Mouse (Mus musculus): ENCODE measurements at regions not wholly inside any gene's neighbourhood (a gene's known extent, or its start where the extent isn't known, plus 50 kb on each side); places are given as distances from the start of the nearest gene placed in this dataset.

DNA sequence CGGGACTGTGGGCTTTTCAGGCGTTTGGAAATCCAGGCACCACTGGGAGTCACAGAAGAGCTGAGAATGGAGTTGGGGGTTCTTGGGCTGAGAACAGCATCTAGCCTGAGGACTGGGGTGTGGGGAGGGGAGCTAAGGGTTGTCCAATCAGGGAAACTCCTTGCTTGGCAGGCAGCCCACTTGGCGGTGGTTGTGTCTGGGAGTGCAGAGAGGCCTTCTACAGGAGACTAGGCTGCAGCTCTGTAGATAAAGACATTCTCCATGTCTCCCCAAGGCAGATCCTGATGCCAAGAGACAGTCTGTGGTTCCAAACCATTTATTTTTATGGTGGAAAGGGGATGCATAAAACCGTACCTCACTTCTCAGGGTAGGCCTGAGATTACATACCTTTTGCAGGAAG is 774.6 kb downstream of the Brinp1 start:
- intact Hi-C loops (cut with DNase I): no loop called here
- no peak for DNase-seq (ENCODE audit: low spot score in 2 of 2)

GRCm38 (mm10) chr4:68156499-68156898 is 797.7 kb downstream of the Brinp1 start:
- intact Hi-C loops (cut with DNase I): no loop called here
- no peak for DNase-seq (ENCODE audit: low spot score in 2 of 2)

DNA sequence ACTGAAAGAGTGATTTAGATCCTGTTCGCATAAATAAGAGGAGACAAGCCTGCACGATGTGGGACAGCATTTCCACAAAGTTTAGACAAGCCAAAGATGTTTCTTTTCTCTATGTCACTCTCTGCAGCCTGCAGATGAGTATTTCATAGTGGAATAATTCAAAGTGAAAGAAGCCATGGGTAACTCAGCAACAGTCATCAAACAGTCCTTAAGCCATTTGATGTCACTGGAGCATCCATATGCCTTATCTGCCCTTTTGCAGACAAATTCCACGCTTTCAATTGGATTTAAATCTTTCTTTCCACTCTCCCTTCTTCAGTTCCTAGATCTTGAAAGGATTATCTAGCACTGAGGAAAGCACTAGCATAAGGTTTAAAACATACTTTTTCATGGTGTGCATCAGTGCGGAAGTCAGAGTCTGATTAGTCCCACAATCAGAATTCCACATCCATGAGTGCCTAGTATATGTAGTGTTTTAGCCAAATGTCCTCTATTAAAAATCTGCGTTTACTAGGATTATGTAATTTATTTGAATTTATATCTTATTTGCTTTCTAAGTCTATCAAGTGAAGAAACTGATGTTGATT is 805.6 kb downstream of the Brinp1 start:
- intact Hi-C loops (cut with DNase I): no loop called here
- no peak for DNase-seq (ENCODE audit: low spot score in 2 of 2)

GRCm38 (mm10) chr4:68128124-68128523 is 826.1 kb downstream of the Brinp1 start:
- intact Hi-C loops (cut with DNase I): no loop called here
- DNase-seq (ENCODE audit: low spot score in 2 of 2): no peak

- DNase-seq (ENCODE audit: low spot score in 2 of 2): no peak
- intact Hi-C loops (cut with DNase I): no loop called here
Measured at GRCm38 (mm10) chr4:68114502-68114901, 839.7 kb downstream of the Brinp1 start.

DNA sequence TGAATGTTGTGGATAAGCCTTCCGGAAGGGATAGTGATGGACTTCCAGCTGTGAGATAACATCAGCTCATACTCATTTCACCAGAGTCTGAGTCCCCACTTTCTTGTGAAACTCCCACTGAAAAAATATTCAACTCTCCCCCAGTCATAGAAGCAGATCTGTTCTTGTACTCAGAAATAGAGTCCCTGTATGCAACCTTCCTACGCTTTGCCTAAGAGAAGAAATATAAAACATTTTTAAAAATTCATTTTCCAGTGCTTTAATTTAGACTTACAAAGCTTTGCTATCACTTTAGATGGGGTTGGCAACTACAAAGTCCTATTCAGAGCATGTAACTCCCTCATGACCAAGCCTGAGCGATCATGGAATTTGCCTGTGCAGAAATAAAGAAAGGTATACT is 868.9 kb downstream of the Brinp1 start:
- intact Hi-C loops (cut with DNase I): no loop called here
- no peak for DNase-seq (ENCODE audit: low spot score in 2 of 2)

DNA sequence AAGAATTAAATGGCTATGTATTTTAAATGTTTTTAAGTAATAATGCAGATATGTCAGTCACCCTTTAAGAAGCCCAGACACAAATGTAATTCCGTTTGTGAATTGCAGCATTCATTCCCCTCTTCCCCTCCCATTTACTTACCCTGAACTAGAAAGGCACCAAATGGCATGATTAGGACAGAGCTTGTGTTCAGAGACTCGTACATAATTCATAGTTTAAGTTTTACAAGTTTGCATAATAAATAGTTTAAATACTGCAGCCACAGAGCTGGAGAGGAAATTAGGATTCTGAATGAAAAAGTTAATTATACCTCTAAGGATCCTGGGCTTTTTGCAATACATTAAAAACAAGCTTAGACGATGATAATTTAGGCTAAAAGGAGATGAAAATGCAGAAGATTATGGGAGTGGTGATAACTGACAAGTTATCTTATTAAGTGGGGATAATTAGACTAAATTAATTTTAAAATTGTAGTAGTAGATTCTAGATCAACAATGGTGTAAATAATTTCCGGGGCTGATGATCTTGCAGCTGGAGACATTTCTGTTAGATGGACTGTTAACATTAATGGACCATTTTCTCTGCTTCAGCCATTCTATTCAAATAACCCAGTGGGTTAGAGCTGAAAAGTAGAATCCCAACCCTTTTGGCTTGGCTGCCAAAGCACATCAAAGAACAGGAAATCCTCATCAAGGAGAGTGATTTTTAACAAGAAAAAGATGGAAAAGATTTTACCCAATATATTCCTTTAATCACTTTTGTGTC is 897.2 kb downstream of the Brinp1 start:
- intact Hi-C loops (cut with DNase I): no loop called here
- DNase-seq (ENCODE audit: low spot score in 2 of 2): no peak

DNA sequence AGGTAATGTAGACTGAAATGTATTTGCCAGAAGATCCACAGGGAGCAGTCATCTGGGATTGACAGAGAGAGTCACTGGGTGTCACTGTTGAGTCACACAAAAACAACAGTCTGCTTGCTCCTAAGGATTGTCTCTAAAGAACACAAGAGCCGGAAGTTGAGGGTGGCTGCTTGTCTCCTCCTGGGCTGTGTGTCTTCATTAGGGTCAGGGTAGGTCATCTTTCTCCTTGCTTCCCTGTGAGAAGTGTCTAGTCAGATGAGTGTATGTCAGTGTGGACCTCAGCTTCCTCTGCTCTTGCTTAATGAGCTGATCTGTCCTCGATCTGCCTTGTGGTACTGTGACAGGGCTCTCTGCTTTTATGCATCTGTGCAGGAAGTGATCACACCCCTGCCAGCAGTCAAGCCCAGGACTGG is 931.3 kb downstream of the Brinp1 start:
- intact Hi-C loops (cut with DNase I): loop anchor here (5.0 kb wide), 2 partner anchors 824 to 929 kb away; partner anchors contain the start of gene Brinp1
- DNase-seq (ENCODE audit: low spot score in 2 of 2): peak; percentile 54 to 63

DNA sequence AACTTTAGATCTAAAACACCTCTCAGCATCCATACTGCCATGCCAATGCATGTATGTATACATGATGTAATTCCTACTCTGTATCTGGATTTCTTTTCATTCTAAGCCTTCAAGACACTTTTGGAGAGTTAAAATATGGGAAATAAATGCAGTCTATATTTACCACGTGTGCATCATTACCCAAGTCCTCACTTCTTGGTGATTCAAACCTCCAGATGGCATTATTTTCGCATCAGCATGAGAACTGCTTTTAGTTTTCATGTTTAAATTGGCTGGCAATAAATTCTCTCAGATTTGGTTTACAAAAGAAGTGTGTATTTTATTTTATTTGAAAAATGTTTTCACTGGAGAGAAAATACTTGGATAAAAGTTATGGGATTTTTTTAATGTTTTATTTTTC is 942.8 kb downstream of the Brinp1 start:
- no peak for DNase-seq (ENCODE audit: low spot score in 2 of 2)

DNA sequence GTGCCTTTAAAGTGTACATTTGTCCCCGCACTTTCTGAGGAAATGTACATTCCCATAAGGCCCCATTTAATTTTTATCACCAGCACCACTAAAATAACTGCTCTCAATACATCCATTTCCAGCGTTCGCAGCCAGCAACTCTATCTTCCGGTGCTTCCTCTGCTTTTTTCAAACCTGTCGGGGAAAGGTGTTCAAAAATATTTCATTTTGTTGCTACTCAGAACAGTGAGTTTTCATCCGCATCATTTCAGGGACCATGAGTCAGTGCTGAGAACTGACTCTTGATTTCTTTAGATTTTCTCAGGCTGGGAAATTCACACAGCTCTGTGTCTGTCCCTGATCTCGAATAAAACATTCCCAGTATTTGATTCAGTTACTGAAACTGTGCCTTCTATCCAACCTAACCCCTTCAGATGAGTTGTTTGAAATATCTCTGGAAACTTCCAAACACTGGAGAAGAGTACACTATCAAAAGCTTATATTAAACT is 959.4 kb downstream of the Brinp1 start:
- peak in 1 of 2 experiments; percentile 8 for DNase-seq (ENCODE audit: low spot score in 2 of 2)

More for the DNA sequence above, 942.8 kb downstream of the Brinp1 start:
- intact Hi-C loops (cut with DNase I): no loop called here

DNA sequence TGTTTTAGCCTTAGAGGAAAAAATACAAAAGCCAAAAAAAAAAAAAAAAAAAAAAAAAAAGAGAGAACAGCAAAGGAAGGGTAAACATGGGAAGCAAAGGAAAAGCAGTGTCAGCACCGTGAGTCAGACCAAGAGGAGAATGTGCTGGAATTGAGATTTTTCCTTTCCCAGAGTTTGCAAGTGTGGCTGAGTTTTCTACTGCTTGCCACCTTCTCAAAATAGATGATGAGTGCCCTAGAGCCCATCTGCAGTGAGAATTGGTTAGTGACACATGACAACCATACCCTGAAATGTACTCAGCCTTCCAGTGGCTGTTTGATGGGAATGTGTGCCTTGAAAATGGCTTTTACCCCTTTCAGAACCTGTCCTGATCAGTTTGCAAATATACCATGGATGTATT is 990.7 kb downstream of the Brinp1 start:
- intact Hi-C loops (cut with DNase I): no loop called here
- peak in 1 of 2 experiments; percentile 3 for DNase-seq (ENCODE audit: low spot score in 2 of 2)

More for the DNA sequence above, 959.4 kb downstream of the Brinp1 start:
- intact Hi-C loops (cut with DNase I): no loop called here

DNA sequence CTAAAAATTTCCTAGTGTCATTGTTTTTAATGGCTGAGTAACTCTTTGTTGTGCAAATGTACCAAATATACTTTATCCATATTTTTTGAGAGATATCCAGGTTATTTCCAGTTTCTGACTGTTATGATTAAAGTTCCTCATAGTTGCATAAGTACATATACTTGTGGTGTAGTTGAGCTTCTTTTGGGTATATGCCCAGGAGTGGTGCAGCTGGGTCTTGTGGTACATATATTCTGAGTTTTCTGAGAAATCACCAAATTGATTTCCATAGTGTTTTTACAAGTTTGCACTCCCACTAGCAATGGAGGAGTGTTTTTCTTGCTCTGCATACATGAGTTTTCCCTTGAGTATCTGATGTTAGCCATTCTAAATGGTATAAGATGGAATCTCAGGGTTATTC is 1006.2 kb downstream of the Brinp1 start:
- no peak for DNase-seq (ENCODE audit: low spot score in 2 of 2)
- intact Hi-C loops (cut with DNase I): no loop called here

DNA sequence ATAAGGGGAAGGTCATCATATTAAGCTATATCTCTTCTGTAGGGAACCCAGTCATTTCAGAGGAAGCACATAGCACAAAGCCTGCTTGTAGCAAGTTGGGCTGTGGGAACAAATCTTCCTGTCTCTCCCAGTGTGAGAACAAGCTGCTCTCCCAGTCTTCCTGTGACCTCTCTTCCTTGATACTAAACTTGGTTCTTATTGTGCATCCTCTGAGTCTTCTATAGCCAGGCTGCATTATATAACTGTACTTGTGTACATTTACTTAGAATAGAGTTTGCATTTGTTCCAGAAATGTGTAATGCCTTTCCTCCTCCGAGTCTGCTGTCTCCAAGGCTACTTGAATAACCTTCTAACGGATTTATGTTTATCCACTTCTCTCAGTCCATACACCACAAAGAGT is 1021.7 kb downstream of the Brinp1 start:
- peak; percentile 25 to 36 for DNase-seq (ENCODE audit: low spot score in 2 of 2)
- intact Hi-C loops (cut with DNase I): no loop called here

DNA sequence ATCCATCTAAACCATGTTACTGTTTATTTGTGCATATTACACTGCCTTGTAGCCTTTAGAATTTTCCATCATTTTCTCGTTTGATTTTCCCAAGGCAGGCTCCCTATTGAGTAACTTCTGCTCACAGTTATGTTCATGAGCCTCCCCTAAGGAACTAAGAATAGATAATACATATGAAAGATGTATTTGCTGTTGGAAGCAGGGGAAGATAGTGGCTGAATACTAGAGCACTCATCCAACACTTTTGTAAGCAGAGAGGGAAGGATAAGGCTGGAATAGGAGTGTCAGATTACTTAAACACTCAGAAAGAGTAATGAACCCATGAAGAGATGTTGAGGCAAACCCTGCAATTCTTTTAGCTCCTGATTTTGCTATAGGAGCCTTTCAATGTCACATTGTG is 1055.1 kb downstream of the Brinp1 start:
- no peak for DNase-seq (ENCODE audit: low spot score in 2 of 2)
- intact Hi-C loops (cut with DNase I): no loop called here

DNA sequence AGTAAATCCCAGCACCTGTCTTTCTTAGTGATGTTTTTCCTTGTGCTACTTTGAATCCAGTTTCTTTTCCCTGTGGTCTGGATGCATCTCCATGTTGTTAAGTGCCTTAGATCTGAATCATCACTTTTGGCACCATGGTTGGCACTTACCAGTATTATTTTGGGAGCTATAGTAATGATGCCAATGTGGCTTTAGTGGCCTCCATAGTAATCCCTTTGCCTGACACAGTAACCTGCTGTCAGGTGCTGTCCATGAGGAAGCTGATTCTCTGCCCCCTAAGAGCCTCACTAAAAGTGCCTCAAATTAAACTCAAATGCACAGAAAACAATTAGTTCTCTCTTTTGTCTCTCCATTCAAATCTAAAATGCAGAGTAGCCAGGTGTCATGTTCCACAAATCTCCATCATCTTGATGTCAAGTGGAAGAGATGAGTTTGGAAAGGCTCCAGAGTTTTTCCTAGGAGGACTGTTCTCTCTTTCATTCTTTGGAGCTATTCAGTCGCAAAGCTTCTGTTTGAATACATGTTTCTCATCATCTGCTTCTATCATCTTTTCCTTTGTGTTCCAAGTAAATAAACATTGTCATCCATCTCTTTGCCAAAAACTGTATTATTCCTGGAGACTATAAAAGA is 1062.1 kb downstream of the Brinp1 start:
- no peak for DNase-seq (ENCODE audit: low spot score in 2 of 2)
- intact Hi-C loops (cut with DNase I): no loop called here

DNA sequence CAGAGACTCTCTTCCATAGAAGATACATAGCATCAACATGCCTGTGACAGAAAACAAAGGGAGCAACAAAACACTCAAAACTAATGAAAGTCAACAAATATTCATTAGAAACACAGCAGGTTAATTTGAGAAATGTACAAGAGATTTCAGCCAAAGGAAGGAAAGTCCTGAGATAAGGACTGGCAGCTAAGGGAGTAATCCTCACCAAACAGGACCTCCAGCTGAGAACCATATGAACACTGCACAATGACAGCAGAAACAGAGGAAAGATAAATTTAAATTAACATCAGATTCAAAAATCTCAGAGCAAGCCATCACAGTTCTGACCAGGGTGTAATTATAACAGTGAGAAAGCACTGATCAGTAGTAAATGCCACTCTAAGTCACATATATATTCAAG is 1060.6 kb downstream of the Tlr4 start:
- DNase-seq (ENCODE audit: low spot score in 2 of 2): no peak
- intact Hi-C loops (cut with DNase I): no loop called here

- intact Hi-C loops (cut with DNase I): no loop called here
Measured at GRCm38 (mm10) chr4:67885204-67885603, 1057.8 kb downstream of the Tlr4 start.

DNA sequence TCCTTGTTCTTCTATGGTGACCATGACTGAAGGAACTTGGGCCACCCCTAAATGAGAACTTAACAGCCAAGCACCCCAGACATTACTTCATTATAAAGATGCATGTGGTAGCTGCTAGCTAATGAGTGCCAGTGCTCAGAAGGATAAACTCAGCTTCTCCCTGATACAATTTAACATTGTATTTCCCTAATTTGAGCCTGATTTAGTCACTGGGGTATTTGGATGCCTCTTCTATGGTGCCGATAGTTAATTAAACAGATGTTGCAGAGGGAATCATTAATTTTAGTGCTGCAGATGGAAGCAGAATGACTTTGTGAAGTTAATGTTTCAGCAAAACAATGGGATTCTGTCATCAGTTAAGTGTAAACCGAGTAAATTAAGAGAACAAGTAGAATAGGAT is 1034.8 kb downstream of the Tlr4 start:
- intact Hi-C loops (cut with DNase I): no loop called here
- DNase-seq (ENCODE audit: low spot score in 2 of 2): no peak

More at GRCm38 (mm10) chr4:67885204-67885603, 1057.8 kb downstream of the Tlr4 start:
- no peak for DNase-seq (ENCODE audit: low spot score in 2 of 2)

DNA sequence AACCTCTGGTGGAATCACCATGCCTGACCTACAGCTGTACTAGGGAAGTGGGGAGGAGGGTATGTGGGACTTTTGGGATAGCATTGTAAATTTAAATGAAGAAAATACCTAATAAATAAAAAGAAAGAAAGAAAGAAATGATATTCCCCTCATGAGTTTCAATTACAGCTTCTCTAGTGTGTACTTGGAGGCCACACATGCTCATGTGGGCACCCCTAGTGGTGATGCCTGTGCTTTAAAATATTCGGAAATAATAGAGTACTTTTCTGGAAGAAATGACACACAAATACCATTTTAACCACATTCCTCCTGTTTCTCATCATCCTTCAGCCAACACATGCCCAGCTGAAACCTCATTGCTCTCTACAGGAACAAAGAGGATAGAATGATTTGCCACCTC is 1034.4 kb downstream of the Tlr4 start:
- intact Hi-C loops (cut with DNase I): no loop called here
- no peak for DNase-seq (ENCODE audit: low spot score in 2 of 2)

DNA sequence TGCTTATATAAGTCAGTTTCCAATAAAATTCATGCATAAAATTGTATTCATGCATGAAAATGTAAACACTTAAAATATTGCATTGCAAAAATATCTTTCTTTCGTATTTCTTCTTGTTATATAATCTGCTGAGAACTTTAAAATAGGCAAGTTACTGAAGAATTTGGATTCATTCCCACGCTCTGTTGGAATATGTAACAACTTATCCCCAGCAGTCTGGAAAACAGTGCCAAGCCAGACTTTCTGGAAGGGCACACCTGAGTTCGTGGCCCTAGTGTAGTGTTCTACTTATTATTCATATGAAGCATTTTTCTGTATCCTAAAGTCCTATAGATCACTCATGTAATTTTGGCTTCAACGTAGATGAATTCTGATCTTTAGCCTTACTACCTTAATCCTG is 1025.6 kb downstream of the Tlr4 start:
- intact Hi-C loops (cut with DNase I): no loop called here
- DNase-seq (ENCODE audit: low spot score in 2 of 2): peak in 1 of 2 experiments; percentile 19

GRCm38 (mm10) chr4:67833397-67833796 is 1006.0 kb downstream of the Tlr4 start:
- intact Hi-C loops (cut with DNase I): no loop called here
- DNase-seq (ENCODE audit: low spot score in 2 of 2): peak; percentile 12 to 17

Measured in left cerebral cortex, postnatal 36 days (tissue).